Mouse (Mus musculus) kidney, adult 2 months (tissue): ENCODE results near the gene Nlgn2.

Experiments used
- CTCF ChIP-seq: fragments of 200-500 bp; conservative IDR thresholded peaks from 2 replicates; pipeline ENCODE4 v1.5.1; 2011; ENCODE audit warnings: low read depth, mild to moderate bottlenecking, control low read depth, low read length, moderate library complexity, mixed read lengths; ENCODE audit not compliant: insufficient read depth, insufficient read length
- POLR2A ChIP-seq: fragments of 200-500 bp; IDR thresholded peaks from one replicate; pipeline ENCODE4 v1.6.1; 2011; ENCODE audit warnings: low read depth, low read length, control low read depth

DNA sequence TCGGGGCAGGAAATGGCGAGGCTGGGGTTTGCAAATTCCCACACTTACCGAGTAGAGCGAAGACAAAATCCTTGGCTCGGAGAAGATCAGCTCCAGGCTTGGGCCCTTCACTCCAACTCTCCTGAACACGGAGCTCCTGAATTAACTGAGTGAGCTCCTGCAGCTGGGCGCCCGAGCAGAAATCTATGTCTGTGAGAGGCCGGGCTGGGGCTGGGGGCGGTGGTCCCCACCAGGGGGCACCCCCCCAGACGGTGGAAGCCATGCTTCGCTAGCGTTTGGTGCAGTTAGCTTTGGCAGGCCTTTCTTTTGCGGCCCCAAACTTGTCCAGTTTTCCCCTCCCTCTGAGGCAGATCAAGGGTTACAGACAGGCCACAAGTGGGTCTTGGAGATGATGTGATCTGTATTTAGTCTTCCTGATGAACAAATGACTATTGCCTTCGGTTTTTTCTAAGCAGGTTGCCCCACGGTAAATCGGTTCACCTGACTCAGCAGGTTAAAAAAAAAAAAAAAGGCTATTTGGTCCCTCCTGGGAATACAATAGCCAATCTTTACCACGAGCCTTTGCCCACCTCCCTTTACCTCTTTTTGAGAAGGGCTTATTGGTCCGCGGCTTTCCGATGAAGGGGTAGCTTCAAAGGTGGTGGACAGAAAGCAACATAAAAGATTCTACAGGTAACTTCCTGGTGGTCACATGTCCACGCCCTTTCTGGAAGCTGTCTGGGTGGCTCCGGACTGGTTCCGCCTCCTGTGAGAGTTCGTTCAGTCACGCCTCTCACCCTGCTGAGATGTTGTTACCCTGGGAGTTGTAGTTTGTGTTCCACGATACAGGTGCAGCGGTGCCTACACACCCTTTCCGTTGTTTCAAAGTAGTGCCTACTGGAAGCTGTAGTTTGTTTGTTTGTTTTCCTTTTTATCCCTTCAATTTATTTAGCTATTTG is 32.3 kb downstream of the Nlgn2 start, which contains the start of gene Tmem102:
- no peak for TF ChIP-seq POLR2A
- no peak for TF ChIP-seq CTCF
